Mouse (Mus musculus): ENCODE measurements around the gene Ripply2. TPM values are rescaled to one million over a fixed set of nuclear protein-coding genes. Genes with fewer than 3 reads are reported as not detected.
"Not testable (repeated sequence)": the region's sequence is repeated elsewhere in the genome, so short reads cannot be mapped to it uniquely, and the experiment has no call there.

The Ripply2 gene
- 0.46 and 0.75 TPM in 2 replicates for polyA plus RNA-seq (2014; fragmentation: Nextera tagmentation; extraction: Ambion mirVana)

GRCm38 (mm10) chr9:87015288-87015937, at the start of gene Ripply2:
TSS of gene Ripply2 (plus strand) at chr9:87015537.
- no peak for ATAC-seq (ENCODE audit: insufficient number of reproducible peaks, insufficient read depth, low FRiP score, low read depth)
- peak within 1 kb of the TSS; percentile 71 for H3K9ac ChIP-seq (ENCODE audit: low read length)
- under 1% methylated on average over 71 of the region's 71 CpGs for WGBS
- H3K36me3 ChIP-seq (ENCODE audit: control insufficient read depth, insufficient read depth, low read length): no peaks in the 10 kb centered on the region
- H3K4me1 ChIP-seq (ENCODE audit: control insufficient read depth in 2 of 2, insufficient read depth in 2 of 2, low read length in 2 of 2): no peaks in the 10 kb centered on the region; a peak in 1 of 4 replicates
- peak within 1 kb of the TSS; percentile 91 for H3K4me2 ChIP-seq (ENCODE audit: low read length)
- peak within 1 kb of the TSS; percentile 55 for H3K4me3 ChIP-seq (ENCODE audit: control insufficient read depth in 1 of 2, insufficient read depth in 1 of 2, low read depth in 1 of 2, low read length in 2 of 2)
- no peak within 1 kb of the TSS for H3K27ac ChIP-seq (replicated peaks in 1 of 2; ENCODE audit: control insufficient read depth in 1 of 2, insufficient read depth in 1 of 2, low read depth in 2 of 2, low read length in 2 of 2)
- H3K9me3 ChIP-seq (ENCODE audit: control insufficient read depth, low read length): no peaks in the 10 kb centered on the region
- peaks cover 39% of the 10 kb centered on the region for H3K27me3 ChIP-seq (ENCODE audit: control insufficient read depth, insufficient read depth, low read length)

GRCm38 (mm10) chr9:86972471-86972870, 42.9 kb upstream of the Ripply2 start:
- not testable (repeated sequence) for H3K4me1 ChIP-seq (ENCODE audit: control insufficient read depth in 2 of 2, insufficient read depth in 2 of 2, low read length in 2 of 2); H3K27ac ChIP-seq (replicated peaks in 1 of 2; ENCODE audit: control insufficient read depth in 1 of 2, insufficient read depth in 1 of 2, low read depth in 2 of 2, low read length in 2 of 2); ATAC-seq (ENCODE audit: insufficient number of reproducible peaks, insufficient read depth, low FRiP score, low read depth); H3K4me2 ChIP-seq (ENCODE audit: low read length); H3K9ac ChIP-seq (ENCODE audit: low read length); H3K27me3 ChIP-seq (ENCODE audit: control insufficient read depth, insufficient read depth, low read length); H3K4me3 ChIP-seq (ENCODE audit: control insufficient read depth in 1 of 2, insufficient read depth in 1 of 2, low read depth in 1 of 2, low read length in 2 of 2); H3K36me3 ChIP-seq (ENCODE audit: control insufficient read depth, insufficient read depth, low read length); H3K9me3 ChIP-seq (ENCODE audit: control insufficient read depth, low read length)

GRCm38 (mm10) chr9:86973562-86973961, 41.8 kb upstream of the Ripply2 start:
- Histone ChIP-seq H3K4me3 (ENCODE audit: control insufficient read depth in 1 of 2, insufficient read depth in 1 of 2, low read depth in 1 of 2, low read length in 2 of 2) (no peak overlapping the region), H3K9me3 (ENCODE audit: control insufficient read depth, low read length) (no peaks in the 10 kb centered on the region), H3K27ac (replicated peaks in 1 of 2; ENCODE audit: control insufficient read depth in 1 of 2, insufficient read depth in 1 of 2, low read depth in 2 of 2, low read length in 2 of 2) (no peak overlapping the region), H3K9ac (ENCODE audit: low read length) (no peak overlapping the region), H3K36me3 (ENCODE audit: control insufficient read depth, insufficient read depth, low read length) (no peaks in the 10 kb centered on the region), H3K4me2 (ENCODE audit: low read length) (no peak overlapping the region), H3K27me3 (ENCODE audit: control insufficient read depth, insufficient read depth, low read length) (no peaks in the 10 kb centered on the region), H3K4me1 (ENCODE audit: control insufficient read depth in 2 of 2, insufficient read depth in 2 of 2, low read length in 2 of 2) (no peaks in the 10 kb centered on the region)
- WGBS: 73% methylated on average over 4 of the region's 4 CpGs
- ATAC-seq (ENCODE audit: insufficient number of reproducible peaks, insufficient read depth, low FRiP score, low read depth): no peak

- 80% methylated on average over 4 of the region's 4 CpGs for WGBS
- Histone ChIP-seq H3K4me1 (ENCODE audit: control insufficient read depth in 2 of 2, insufficient read depth in 2 of 2, low read length in 2 of 2) (no peaks in the 10 kb centered on the region), H3K27ac (replicated peaks in 1 of 2; ENCODE audit: control insufficient read depth in 1 of 2, insufficient read depth in 1 of 2, low read depth in 2 of 2, low read length in 2 of 2) (no peak overlapping the region), H3K9me3 (ENCODE audit: control insufficient read depth, low read length) (no peaks in the 10 kb centered on the region), H3K4me2 (ENCODE audit: low read length) (no peak overlapping the region), H3K36me3 (ENCODE audit: control insufficient read depth, insufficient read depth, low read length) (no peaks in the 10 kb centered on the region), H3K27me3 (ENCODE audit: control insufficient read depth, insufficient read depth, low read length) (no peaks in the 10 kb centered on the region), H3K9ac (ENCODE audit: low read length) (no peak overlapping the region), H3K4me3 (ENCODE audit: control insufficient read depth in 1 of 2, insufficient read depth in 1 of 2, low read depth in 1 of 2, low read length in 2 of 2) (no peak overlapping the region)
- no peak for ATAC-seq (ENCODE audit: insufficient number of reproducible peaks, insufficient read depth, low FRiP score, low read depth)
These were observed 38.4 kb upstream of the Ripply2 start for GRCm38 (mm10) chr9:86976896-86977295.

GRCm38 (mm10) chr9:86978257-86978907, 37.0 kb upstream of the Ripply2 start:
- Histone ChIP-seq H3K4me3 (ENCODE audit: control insufficient read depth in 1 of 2, insufficient read depth in 1 of 2, low read depth in 1 of 2, low read length in 2 of 2) (no peak overlapping the region), H3K27ac (replicated peaks in 1 of 2; ENCODE audit: control insufficient read depth in 1 of 2, insufficient read depth in 1 of 2, low read depth in 2 of 2, low read length in 2 of 2) (no peak overlapping the region), H3K9ac (ENCODE audit: low read length) (no peak overlapping the region), H3K4me2 (ENCODE audit: low read length) (no peak overlapping the region), H3K9me3 (ENCODE audit: control insufficient read depth, low read length) (no peaks in the 10 kb centered on the region), H3K4me1 (ENCODE audit: control insufficient read depth in 2 of 2, insufficient read depth in 2 of 2, low read length in 2 of 2) (no peaks in the 10 kb centered on the region), H3K27me3 (ENCODE audit: control insufficient read depth, insufficient read depth, low read length) (no peaks in the 10 kb centered on the region), H3K36me3 (ENCODE audit: control insufficient read depth, insufficient read depth, low read length) (no peaks in the 10 kb centered on the region)
- WGBS: 61% methylated on average over 7 of the region's 7 CpGs
- ATAC-seq (ENCODE audit: insufficient number of reproducible peaks, insufficient read depth, low FRiP score, low read depth): no peak

- Histone ChIP-seq H3K27me3 (ENCODE audit: control insufficient read depth, insufficient read depth, low read length) (no peaks in the 10 kb centered on the region), H3K4me2 (ENCODE audit: low read length) (no peak overlapping the region), H3K9me3 (ENCODE audit: control insufficient read depth, low read length) (no peaks in the 10 kb centered on the region), H3K9ac (ENCODE audit: low read length) (no peak overlapping the region), H3K4me3 (ENCODE audit: control insufficient read depth in 1 of 2, insufficient read depth in 1 of 2, low read depth in 1 of 2, low read length in 2 of 2) (no peak overlapping the region), H3K36me3 (ENCODE audit: control insufficient read depth, insufficient read depth, low read length) (no peaks in the 10 kb centered on the region), H3K4me1 (ENCODE audit: control insufficient read depth in 2 of 2, insufficient read depth in 2 of 2, low read length in 2 of 2) (no peaks in the 10 kb centered on the region), H3K27ac (replicated peaks in 1 of 2; ENCODE audit: control insufficient read depth in 1 of 2, insufficient read depth in 1 of 2, low read depth in 2 of 2, low read length in 2 of 2) (no peak overlapping the region)
- no peak for ATAC-seq (ENCODE audit: insufficient number of reproducible peaks, insufficient read depth, low FRiP score, low read depth)
These were observed 35.3 kb upstream of the Ripply2 start for GRCm38 (mm10) chr9:86980048-86980447.

GRCm38 (mm10) chr9:86980942-86981341, 34.4 kb upstream of the Ripply2 start:
- ATAC-seq (ENCODE audit: insufficient number of reproducible peaks, insufficient read depth, low FRiP score, low read depth): no peak
- no peak overlapping the region for H3K27ac ChIP-seq (replicated peaks in 1 of 2; ENCODE audit: control insufficient read depth in 1 of 2, insufficient read depth in 1 of 2, low read depth in 2 of 2, low read length in 2 of 2)
- H3K36me3 ChIP-seq (ENCODE audit: control insufficient read depth, insufficient read depth, low read length): no peaks in the 10 kb centered on the region
- 37% methylated on average over 2 of the region's 2 CpGs for WGBS
- H3K4me3 ChIP-seq (ENCODE audit: control insufficient read depth in 1 of 2, insufficient read depth in 1 of 2, low read depth in 1 of 2, low read length in 2 of 2): no peak overlapping the region
- no peaks in the 10 kb centered on the region for H3K4me1 ChIP-seq (ENCODE audit: control insufficient read depth in 2 of 2, insufficient read depth in 2 of 2, low read length in 2 of 2)
- H3K9me3 ChIP-seq (ENCODE audit: control insufficient read depth, low read length): no peaks in the 10 kb centered on the region
- no peak overlapping the region for H3K9ac ChIP-seq (ENCODE audit: low read length)
- H3K4me2 ChIP-seq (ENCODE audit: low read length): no peak overlapping the region
- no peaks in the 10 kb centered on the region for H3K27me3 ChIP-seq (ENCODE audit: control insufficient read depth, insufficient read depth, low read length)

GRCm38 (mm10) chr9:86981551-86981950, 33.8 kb upstream of the Ripply2 start:
- H3K9me3 ChIP-seq (ENCODE audit: control insufficient read depth, low read length): no peaks in the 10 kb centered on the region
- ATAC-seq (ENCODE audit: insufficient number of reproducible peaks, insufficient read depth, low FRiP score, low read depth): no peak
- H3K27ac ChIP-seq (replicated peaks in 1 of 2; ENCODE audit: control insufficient read depth in 1 of 2, insufficient read depth in 1 of 2, low read depth in 2 of 2, low read length in 2 of 2): no peak overlapping the region
- no peak overlapping the region for H3K4me3 ChIP-seq (ENCODE audit: control insufficient read depth in 1 of 2, insufficient read depth in 1 of 2, low read depth in 1 of 2, low read length in 2 of 2)
- H3K27me3 ChIP-seq (ENCODE audit: control insufficient read depth, insufficient read depth, low read length): no peaks in the 10 kb centered on the region
- no peak overlapping the region for H3K9ac ChIP-seq (ENCODE audit: low read length)
- 31% methylated on average over 9 of the region's 10 CpGs for WGBS
- H3K4me2 ChIP-seq (ENCODE audit: low read length): no peak overlapping the region
- H3K4me1 ChIP-seq (ENCODE audit: control insufficient read depth in 2 of 2, insufficient read depth in 2 of 2, low read length in 2 of 2): no peaks in the 10 kb centered on the region
- H3K36me3 ChIP-seq (ENCODE audit: control insufficient read depth, insufficient read depth, low read length): no peaks in the 10 kb centered on the region
